Mouse (Mus musculus): ENCODE data around the gene Pebp1. TPM values are rescaled to one million over a fixed set of nuclear protein-coding genes. Genes with fewer than 3 reads are reported as not detected.

Gene Pebp1
- polyA plus RNA-seq, 1 experiment, result 246 TPM

DNA sequence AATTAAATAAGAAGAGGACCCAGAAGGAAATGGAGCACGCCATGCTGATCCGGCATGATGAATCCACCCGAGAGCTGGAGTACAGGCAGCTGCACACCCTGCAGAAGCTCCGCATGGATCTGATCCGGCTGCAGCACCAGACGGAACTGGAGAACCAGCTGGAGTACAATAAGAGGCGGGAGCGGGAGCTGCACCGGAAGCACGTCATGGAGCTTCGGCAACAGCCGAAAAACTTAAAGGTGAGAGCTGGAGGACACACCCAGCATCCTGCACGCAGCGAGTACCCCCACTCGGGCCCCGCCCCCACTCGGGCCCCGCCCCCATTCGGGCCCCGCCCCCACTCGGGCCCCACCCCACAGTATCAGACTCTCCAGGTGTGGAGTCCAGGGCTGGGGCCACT, 23.9 kb downstream of the Pebp1 start:
- Histone ChIP-seq H3K27ac (ENCODE audit: insufficient read depth, low read length) (no peak overlapping the region), H3K36me3 (ENCODE audit: control insufficient read depth, insufficient read depth, low read length, poor library complexity, severe bottlenecking) (no peaks in the 10 kb centered on the region), H3K9ac (ENCODE audit: low read depth, poor library complexity, severe bottlenecking) (no peak overlapping the region), H3K4me3 (ENCODE audit: low read depth, low read length) (peak overlapping the region; percentile 60), H3K4me1 (ENCODE audit: control insufficient read depth, insufficient read depth, low read length) (no peaks in the 10 kb centered on the region), H3K9me3 (replicated peaks; ENCODE audit: control insufficient read depth, insufficient read depth, low read length, poor library complexity, severe bottlenecking) (no peaks in the 10 kb centered on the region), H3K27me3 (ENCODE audit: control insufficient read depth, insufficient read depth, low read length, poor library complexity, severe bottlenecking) (no peaks in the 10 kb centered on the region)
- TF ChIP-seq EP300 (IDR thresholded peaks at IDR 0.05; ENCODE audit: insufficient read depth, low read depth, low read length) (no peak), POLR2A (IDR thresholded peaks at IDR 0.05; ENCODE audit: insufficient read depth, low read length) (no peak), CTCF (IDR thresholded peaks at IDR 0.05; ENCODE audit: low read depth, low read length) (no peak)

DNA sequence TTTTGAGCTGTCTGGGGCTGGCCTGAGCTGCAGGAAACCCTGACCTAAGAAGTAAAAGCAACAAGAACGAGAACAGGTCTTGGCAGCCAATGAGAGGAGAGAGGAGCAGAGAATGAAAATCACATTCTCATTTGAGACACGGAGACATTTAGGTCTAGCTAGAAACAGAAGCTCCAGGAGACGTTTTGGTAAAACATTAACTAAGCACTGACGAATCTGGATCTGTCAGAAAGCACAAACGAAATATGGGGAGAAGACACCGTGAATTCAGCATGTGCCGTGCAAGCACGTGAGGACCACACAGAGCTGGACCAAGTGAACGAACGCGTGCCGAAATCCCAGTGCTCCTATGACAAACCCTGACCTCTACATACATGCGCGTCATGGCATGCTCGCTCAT, 29.1 kb downstream of the Pebp1 start:
- Histone ChIP-seq H3K27me3 (ENCODE audit: control insufficient read depth, insufficient read depth, low read length, poor library complexity, severe bottlenecking) (no peaks in the 10 kb centered on the region), H3K9me3 (replicated peaks; ENCODE audit: control insufficient read depth, insufficient read depth, low read length, poor library complexity, severe bottlenecking) (no peaks in the 10 kb centered on the region), H3K36me3 (ENCODE audit: control insufficient read depth, insufficient read depth, low read length, poor library complexity, severe bottlenecking) (no peaks in the 10 kb centered on the region), H3K27ac (ENCODE audit: insufficient read depth, low read length) (no peak overlapping the region), H3K9ac (ENCODE audit: low read depth, poor library complexity, severe bottlenecking) (no peak overlapping the region), H3K4me3 (ENCODE audit: low read depth, low read length) (no peak overlapping the region), H3K4me1 (ENCODE audit: control insufficient read depth, insufficient read depth, low read length) (no peaks in the 10 kb centered on the region)
- TF ChIP-seq POLR2A (IDR thresholded peaks at IDR 0.05; ENCODE audit: insufficient read depth, low read length) (no peak), EP300 (IDR thresholded peaks at IDR 0.05; ENCODE audit: insufficient read depth, low read depth, low read length) (no peak), CTCF (IDR thresholded peaks at IDR 0.05; ENCODE audit: low read depth, low read length) (no peak)

DNA sequence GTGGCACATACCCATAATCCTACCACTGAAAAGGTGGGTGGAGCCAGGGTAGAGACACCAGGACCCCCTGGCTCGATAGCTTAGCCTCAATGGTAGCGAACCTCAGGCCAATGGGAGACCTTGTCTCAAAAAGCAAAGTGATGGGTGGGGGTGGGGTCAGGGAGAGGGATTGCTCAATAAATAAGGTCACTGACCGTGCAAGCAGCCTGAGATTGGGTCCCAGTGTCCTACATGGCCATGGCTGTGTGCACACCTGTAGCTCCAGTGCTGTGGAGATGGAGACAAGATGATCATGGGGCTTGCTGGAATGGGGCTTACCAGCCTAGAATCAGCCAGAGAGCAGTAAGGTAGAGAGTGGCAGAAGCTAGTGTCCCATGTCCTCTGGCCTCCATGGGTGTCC, 35.7 kb downstream of the Pebp1 start:
- no peak overlapping the region for H3K4me3 ChIP-seq (ENCODE audit: low read depth, low read length)
- H3K27ac ChIP-seq (ENCODE audit: insufficient read depth, low read length), result no peak overlapping the region
- H3K36me3 ChIP-seq (ENCODE audit: control insufficient read depth, insufficient read depth, low read length, poor library complexity, severe bottlenecking), result no peaks in the 10 kb centered on the region
- no peak overlapping the region for H3K9ac ChIP-seq (ENCODE audit: low read depth, poor library complexity, severe bottlenecking)
- no peaks in the 10 kb centered on the region for H3K4me1 ChIP-seq (ENCODE audit: control insufficient read depth, insufficient read depth, low read length)
- no peaks in the 10 kb centered on the region for H3K9me3 ChIP-seq (replicated peaks; ENCODE audit: control insufficient read depth, insufficient read depth, low read length, poor library complexity, severe bottlenecking)
- no peak for TF ChIP-seq EP300 (IDR thresholded peaks at IDR 0.05; ENCODE audit: insufficient read depth, low read depth, low read length)
- TF ChIP-seq CTCF (IDR thresholded peaks at IDR 0.05; ENCODE audit: low read depth, low read length), result no peak
- TF ChIP-seq POLR2A (IDR thresholded peaks at IDR 0.05; ENCODE audit: insufficient read depth, low read length), result no peak
- no peaks in the 10 kb centered on the region for H3K27me3 ChIP-seq (ENCODE audit: control insufficient read depth, insufficient read depth, low read length, poor library complexity, severe bottlenecking)

DNA sequence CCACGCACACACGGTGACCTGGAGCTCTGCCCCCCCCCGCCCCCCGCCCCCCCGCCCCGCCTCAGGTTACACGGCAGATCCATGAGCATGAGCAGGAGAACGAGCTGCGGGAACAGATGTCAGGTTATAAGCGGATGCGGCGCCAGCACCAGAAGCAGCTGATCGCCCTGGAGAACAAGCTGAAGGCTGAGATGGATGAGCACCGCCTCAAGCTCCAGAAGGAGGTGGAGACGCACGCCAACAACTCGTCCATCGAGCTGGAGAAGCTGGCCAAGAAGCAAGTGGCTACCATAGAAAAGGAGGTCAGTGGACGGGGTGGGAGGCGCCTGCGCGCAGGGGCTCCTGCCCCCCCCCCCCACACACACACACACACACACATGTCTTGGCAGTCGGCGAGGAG, 36.6 kb downstream of the Pebp1 start:
- Histone ChIP-seq H3K9me3 (replicated peaks; ENCODE audit: control insufficient read depth, insufficient read depth, low read length, poor library complexity, severe bottlenecking) (no peaks in the 10 kb centered on the region), H3K27ac (ENCODE audit: insufficient read depth, low read length) (no peak overlapping the region), H3K4me3 (ENCODE audit: low read depth, low read length) (no peak overlapping the region), H3K27me3 (ENCODE audit: control insufficient read depth, insufficient read depth, low read length, poor library complexity, severe bottlenecking) (no peaks in the 10 kb centered on the region), H3K4me1 (ENCODE audit: control insufficient read depth, insufficient read depth, low read length) (no peaks in the 10 kb centered on the region), H3K9ac (ENCODE audit: low read depth, poor library complexity, severe bottlenecking) (no peak overlapping the region), H3K36me3 (ENCODE audit: control insufficient read depth, insufficient read depth, low read length, poor library complexity, severe bottlenecking) (no peaks in the 10 kb centered on the region)
- TF ChIP-seq EP300 (IDR thresholded peaks at IDR 0.05; ENCODE audit: insufficient read depth, low read depth, low read length), result no peak
- TF ChIP-seq CTCF (IDR thresholded peaks at IDR 0.05; ENCODE audit: low read depth, low read length), result no peak
- no peak for TF ChIP-seq POLR2A (IDR thresholded peaks at IDR 0.05; ENCODE audit: insufficient read depth, low read length)

DNA sequence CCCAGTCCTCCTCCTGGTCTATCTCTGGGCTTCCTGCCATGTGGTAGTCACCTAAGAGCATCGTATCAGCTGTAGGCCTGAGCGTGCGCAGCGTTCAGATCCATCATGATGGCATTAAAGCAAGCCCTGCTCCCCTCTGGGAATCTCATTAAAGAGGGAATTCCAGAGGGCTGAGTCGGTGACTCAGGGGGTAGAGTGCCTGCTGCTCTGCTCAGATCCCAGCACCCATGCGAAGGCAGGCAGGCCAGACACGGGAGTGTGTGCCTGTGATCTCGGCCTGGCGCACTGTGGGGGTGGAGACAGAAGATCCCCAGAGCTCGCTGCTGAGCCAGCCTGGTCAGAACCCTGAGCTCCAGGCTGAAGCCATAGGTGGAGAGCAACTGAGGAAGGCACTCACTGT, 39.1 kb downstream of the Pebp1 start:
- H3K4me3 ChIP-seq (ENCODE audit: low read depth, low read length), result no peak overlapping the region
- no peak for TF ChIP-seq EP300 (IDR thresholded peaks at IDR 0.05; ENCODE audit: insufficient read depth, low read depth, low read length)
- TF ChIP-seq CTCF (IDR thresholded peaks at IDR 0.05; ENCODE audit: low read depth, low read length), result no peak
- TF ChIP-seq POLR2A (IDR thresholded peaks at IDR 0.05; ENCODE audit: insufficient read depth, low read length), result no peak
- H3K4me1 ChIP-seq (ENCODE audit: control insufficient read depth, insufficient read depth, low read length), result no peaks in the 10 kb centered on the region
- no peaks in the 10 kb centered on the region for H3K27me3 ChIP-seq (ENCODE audit: control insufficient read depth, insufficient read depth, low read length, poor library complexity, severe bottlenecking)
- H3K27ac ChIP-seq (ENCODE audit: insufficient read depth, low read length), result no peak overlapping the region
- H3K9ac ChIP-seq (ENCODE audit: low read depth, poor library complexity, severe bottlenecking), result no peak overlapping the region
- no peaks in the 10 kb centered on the region for H3K36me3 ChIP-seq (ENCODE audit: control insufficient read depth, insufficient read depth, low read length, poor library complexity, severe bottlenecking)
- H3K9me3 ChIP-seq (replicated peaks; ENCODE audit: control insufficient read depth, insufficient read depth, low read length, poor library complexity, severe bottlenecking), result no peaks in the 10 kb centered on the region

DNA sequence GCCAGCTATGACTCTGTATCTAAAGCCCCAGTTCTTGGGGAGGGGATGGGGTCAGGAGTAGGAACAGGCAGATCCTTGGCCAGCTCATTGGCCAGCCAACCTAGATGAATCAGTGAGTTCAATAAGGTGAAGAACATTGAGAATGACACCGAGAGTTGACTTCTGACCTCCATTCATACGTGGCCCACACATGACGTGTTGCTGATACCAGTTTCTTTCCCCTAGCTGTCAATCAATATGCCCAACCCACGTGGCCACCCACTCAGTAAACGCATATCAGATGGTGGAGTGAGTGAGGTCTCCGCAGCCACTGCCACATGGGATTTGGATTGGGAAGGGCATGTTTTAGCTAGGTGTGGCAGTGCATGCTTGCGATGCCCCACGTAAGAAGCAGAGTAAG, 42.3 kb downstream of the Pebp1 start:
- no peak overlapping the region for H3K27ac ChIP-seq (ENCODE audit: insufficient read depth, low read length)
- no peak overlapping the region for H3K9ac ChIP-seq (ENCODE audit: low read depth, poor library complexity, severe bottlenecking)
- no peaks in the 10 kb centered on the region for H3K4me1 ChIP-seq (ENCODE audit: control insufficient read depth, insufficient read depth, low read length)
- H3K27me3 ChIP-seq (ENCODE audit: control insufficient read depth, insufficient read depth, low read length, poor library complexity, severe bottlenecking), result no peaks in the 10 kb centered on the region
- H3K36me3 ChIP-seq (ENCODE audit: control insufficient read depth, insufficient read depth, low read length, poor library complexity, severe bottlenecking), result no peaks in the 10 kb centered on the region
- TF ChIP-seq CTCF (IDR thresholded peaks at IDR 0.05; ENCODE audit: low read depth, low read length) (no peak), POLR2A (IDR thresholded peaks at IDR 0.05; ENCODE audit: insufficient read depth, low read length) (no peak), EP300 (IDR thresholded peaks at IDR 0.05; ENCODE audit: insufficient read depth, low read depth, low read length) (no peak)
- no peak overlapping the region for H3K4me3 ChIP-seq (ENCODE audit: low read depth, low read length)
- no peaks in the 10 kb centered on the region for H3K9me3 ChIP-seq (replicated peaks; ENCODE audit: control insufficient read depth, insufficient read depth, low read length, poor library complexity, severe bottlenecking)

Measured in ES-Bruce4 (cell line).